Mouse (Mus musculus): ENCODE data around the gene Cfap61. TPM values are rescaled to one million over a fixed set of nuclear protein-coding genes. Genes with fewer than 3 reads are reported as not detected.

Cfap61 gene
- total RNA-seq, 2 experiments from 2014 or later = 0.41 to 0.79 TPM

- DNase-seq = no peak
Measured at GRCm38 (mm10) chr2:146089157-146089692, 154.6 kb downstream of the Cfap61 start.

- no peak for DNase-seq
Measured at GRCm38 (mm10) chr2:146097532-146097931, 162.9 kb downstream of the Cfap61 start.

GRCm38 (mm10) chr2:146098853-146099717 lies 164.5 kb downstream of the Cfap61 start:
- DNase-seq = no peak

- DNase-seq = no peak
Measured at GRCm38 (mm10) chr2:146099838-146100237, 165.3 kb downstream of the Cfap61 start.

- no peak for DNase-seq
Measured at GRCm38 (mm10) chr2:146100489-146101060, 166.0 kb downstream of the Cfap61 start.

GRCm38 (mm10) chr2:146102600-146102999 lies 168.0 kb downstream of the Cfap61 start:
- no peak for DNase-seq

GRCm38 (mm10) chr2:146105341-146105740 lies 170.8 kb downstream of the Cfap61 start:
- DNase-seq = no peak

GRCm38 (mm10) chr2:146107980-146108379 lies 173.4 kb downstream of the Cfap61 start:
- DNase-seq = no peak

- no peak for DNase-seq
Measured at GRCm38 (mm10) chr2:146109921-146110320, 175.3 kb downstream of the Cfap61 start.

GRCm38 (mm10) chr2:146116282-146116681 lies 181.7 kb downstream of the Cfap61 start:
- DNase-seq = no peak

GRCm38 (mm10) chr2:146116726-146117125 lies 182.1 kb downstream of the Cfap61 start:
- DNase-seq = no peak

GRCm38 (mm10) chr2:146117191-146117914 lies 182.8 kb downstream of the Cfap61 start:
- DNase-seq = no peak

GRCm38 (mm10) chr2:146117915-146118403 lies 183.4 kb downstream of the Cfap61 start:
- DNase-seq = no peak

GRCm38 (mm10) chr2:146121551-146121950 lies 187.0 kb downstream of the Cfap61 start:
- no peak for DNase-seq

GRCm38 (mm10) chr2:146125129-146125528 lies 190.5 kb downstream of the Cfap61 start:
- no peak for DNase-seq

GRCm38 (mm10) chr2:146128622-146129021 lies 194.0 kb downstream of the Cfap61 start:
- DNase-seq = no peak

- DNase-seq = no peak
Measured at GRCm38 (mm10) chr2:146130514-146130913, 195.9 kb downstream of the Cfap61 start.

GRCm38 (mm10) chr2:146134275-146134674 lies 199.7 kb downstream of the Cfap61 start:
- DNase-seq = no peak

- no peak for DNase-seq
Measured at GRCm38 (mm10) chr2:146140711-146141110, 206.1 kb downstream of the Cfap61 start.

- no peak for DNase-seq
Measured at GRCm38 (mm10) chr2:146147306-146147705, 212.7 kb downstream of the Cfap61 start.

GRCm38 (mm10) chr2:146147801-146148200 lies 213.2 kb downstream of the Cfap61 start:
- no peak for DNase-seq

- no peak for DNase-seq
Measured at GRCm38 (mm10) chr2:146149206-146149974, 214.8 kb downstream of the Cfap61 start.
